22 mouse cellular contexts compared by ENCODE assay signal in the genomic region with DNA sequence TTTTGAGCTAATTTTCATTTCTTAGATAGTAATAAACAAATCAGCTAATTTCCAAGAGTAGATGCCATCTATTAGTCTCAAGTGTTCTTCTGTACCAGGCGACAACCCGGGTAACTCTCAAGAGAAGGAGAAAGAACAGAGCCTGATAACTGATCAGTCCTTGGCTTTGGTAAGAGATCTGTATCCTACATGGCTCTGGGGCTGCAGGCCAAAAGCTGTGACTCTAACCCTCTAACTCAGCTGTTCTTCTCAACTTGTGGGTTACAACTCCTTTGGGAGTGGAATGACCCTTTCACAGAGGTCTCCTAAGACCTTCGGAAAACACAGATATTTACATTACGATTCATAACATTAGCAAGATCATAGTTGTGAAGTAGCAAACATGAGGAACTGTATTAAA.
A peak's percentile ranks its signal among the peaks of the same experiment; 100 is the strongest.
DNase-seq lines count a peak whose midpoint lies in the region; ATAC-seq and TF ChIP-seq lines count a peak whose summit lies in the region.
"Had no signal": no experiment of that assay in that cellular context is flagged by ENCODE, and none has a peak within 500 bp of the region (broad histone marks: within the 10 kb centered on the region; RNA-seq: fewer than 3 reads in every experiment).

No protein-coding gene starts in this region.

- H3K4me3 ChIP-seq in heart, embryonic 13.5 days, result no peak overlapping the region
- H3K4me3 ChIP-seq in kidney, adult 2 months (ENCODE audit: insufficient read depth, low read depth, low read length), result no peak overlapping the region
- H3K4me3 ChIP-seq in embryonic fibroblast, embryonic 13.5 days (ENCODE audit: insufficient read depth, low read length), result no peak overlapping the region
- no peak overlapping the region for H3K4me3 ChIP-seq in hindbrain, embryonic 11.5 days (ENCODE audit: low read depth, low read length)
- H3K4me3 ChIP-seq: embryonic facial prominence, embryonic 10.5 days; embryonic facial prominence, embryonic 15.5 days; forebrain, embryonic 13.5 days; limb, embryonic 10.5 days; limb, embryonic 15.5 days; liver, embryonic 13.5 days; neural tube, embryonic 15.5 days had no signal

- H3K27me3 ChIP-seq in heart, embryonic 13.5 days (replicated peaks), result no peaks in the 10 kb centered on the region
- no peaks in the 10 kb centered on the region for H3K27me3 ChIP-seq in kidney, adult 2 months (replicated peaks; ENCODE audit: control insufficient read depth, insufficient read depth, low read length)
- H3K27me3 ChIP-seq in hindbrain, embryonic 11.5 days (ENCODE audit: control insufficient read depth, insufficient read depth, low read length), result no peaks in the 10 kb centered on the region
- H3K27me3 ChIP-seq: CH12.LX; embryonic facial prominence, embryonic 15.5 days; forebrain, embryonic 13.5 days; limb, embryonic 15.5 days; liver, embryonic 13.5 days; neural tube, embryonic 15.5 days had no signal

- DNase-seq in heart, adult 18-20 months, result no peak
- DNase-seq in kidney, adult 2 months, result no peak
- DNase-seq in kidney, postnatal 36 days, result no peak
- DNase-seq in adipocyte (ENCODE audit: low spot score), result peak; percentile 24
- no peak for DNase-seq in hindbrain, embryonic 11.5 days (ENCODE audit: low spot score)
- no peak for DNase-seq in urinary bladder, postnatal 25 days (ENCODE audit: low spot score)
- DNase-seq: liver, embryonic 13.5 days; lung, adult 18-20 months; midbrain, embryonic 14.5 days; retina, postnatal 1 day; right cerebral cortex, postnatal 14 days had no signal

- 69% methylated on average over 4 of the region's 4 CpGs for WGBS in heart, embryonic 13.5 days
- 51% methylated on average over 4 of the region's 4 CpGs for WGBS in kidney, adult 2 months
- 92% methylated on average over 4 of the region's 4 CpGs for WGBS in hindbrain, embryonic 11.5 days

- H3K27ac ChIP-seq in heart, embryonic 13.5 days (replicated peaks), result peak overlapping the region; percentile 55
- peak overlapping the region; percentile 68; the same call in 1 of the 2 replicates for H3K27ac ChIP-seq in kidney, adult 2 months (ENCODE audit: insufficient read depth, low read depth, low read length)
- peak overlapping the region; percentile 44 for H3K27ac ChIP-seq in embryonic fibroblast, embryonic 13.5 days (ENCODE audit: insufficient read depth, low read length)
- H3K27ac ChIP-seq in hindbrain, embryonic 11.5 days (ENCODE audit: low read depth, low read length), result no peak overlapping the region
- H3K27ac ChIP-seq: embryonic facial prominence, embryonic 10.5 days; forebrain, embryonic 13.5 days; hindbrain, embryonic 14.5 days; limb, embryonic 10.5 days; limb, embryonic 15.5 days; liver, embryonic 13.5 days; neural tube, embryonic 15.5 days had no signal

- peak overlapping the region; percentile 5; the same call in 1 of the 2 replicates for H3K4me2 ChIP-seq in heart, embryonic 13.5 days
- no peak overlapping the region for H3K4me2 ChIP-seq in hindbrain, embryonic 11.5 days (replicated peaks; ENCODE audit: low read depth, low read length)
- H3K4me2 ChIP-seq: embryonic facial prominence, embryonic 15.5 days; forebrain, embryonic 13.5 days; hindbrain, embryonic 14.5 days; limb, embryonic 15.5 days; liver, embryonic 13.5 days; neural tube, embryonic 15.5 days had no signal

- no peak overlapping the region for H3K9ac ChIP-seq in heart, embryonic 13.5 days
- no peak overlapping the region for H3K9ac ChIP-seq in hindbrain, embryonic 11.5 days (ENCODE audit: low read depth, low read length)
- H3K9ac ChIP-seq: embryonic facial prominence, embryonic 15.5 days; forebrain, embryonic 13.5 days; hindbrain, embryonic 14.5 days; limb, embryonic 15.5 days; liver, embryonic 13.5 days; neural tube, embryonic 15.5 days had no signal

- H3K4me1 ChIP-seq in heart, embryonic 13.5 days, result peaks cover 15% of the 10 kb centered on the region
- H3K4me1 ChIP-seq in kidney, adult 2 months (ENCODE audit: control insufficient read depth, insufficient read depth, low read length), result peaks cover 10% of the 10 kb centered on the region; the same call in 1 of the 2 replicates
- peaks cover 8% of the 10 kb centered on the region for H3K4me1 ChIP-seq in embryonic fibroblast, embryonic 13.5 days (ENCODE audit: control insufficient read depth, insufficient read depth, low read length)
- no peaks in the 10 kb centered on the region for H3K4me1 ChIP-seq in hindbrain, embryonic 11.5 days (replicated peaks; ENCODE audit: control insufficient read depth, insufficient read depth, low read length)
- H3K4me1 ChIP-seq: embryonic facial prominence, embryonic 10.5 days; embryonic facial prominence, embryonic 15.5 days; forebrain, embryonic 13.5 days; limb, embryonic 10.5 days; limb, embryonic 15.5 days; neural tube, embryonic 15.5 days had no signal

- ATAC-seq in heart, embryonic 13.5 days (ENCODE audit: extremely low read depth, insufficient number of reproducible peaks, low FRiP score, low TSS enrichment), result no peak
- no peak for ATAC-seq in hindbrain, embryonic 11.5 days (ENCODE audit: low FRiP score)
- ATAC-seq: forebrain, embryonic 13.5 days; intestine, postnatal 0 days had no signal

- no peaks in the 10 kb centered on the region for H3K9me3 ChIP-seq in heart, embryonic 13.5 days
- no peaks in the 10 kb centered on the region for H3K9me3 ChIP-seq in hindbrain, embryonic 11.5 days (ENCODE audit: control insufficient read depth, low read length)
- H3K9me3 ChIP-seq: embryonic facial prominence, embryonic 10.5 days; embryonic facial prominence, embryonic 15.5 days; forebrain, embryonic 13.5 days; limb, embryonic 10.5 days; limb, embryonic 15.5 days; liver, embryonic 13.5 days; neural tube, embryonic 15.5 days had no signal

- no peak for TF ChIP-seq CTCF in kidney, adult 2 months (conservative IDR thresholded peaks at IDR 0.05; ENCODE audit: insufficient read depth, insufficient read length, low read depth, low read length)
- no peak for TF ChIP-seq CTCF in embryonic fibroblast, embryonic 13.5 days (IDR thresholded peaks at IDR 0.05; ENCODE audit: borderline replicate concordance, insufficient read depth, low read length)

- no peaks in the 10 kb centered on the region for H3K36me3 ChIP-seq in heart, embryonic 13.5 days
- no peaks in the 10 kb centered on the region; the same call in 1 of the 2 replicates for H3K36me3 ChIP-seq in kidney, adult 2 months (ENCODE audit: control insufficient read depth, insufficient read depth, low read length)
- H3K36me3 ChIP-seq in hindbrain, embryonic 11.5 days (ENCODE audit: control insufficient read depth, insufficient read depth, low read length), result no peaks in the 10 kb centered on the region
- H3K36me3 ChIP-seq: embryonic facial prominence, embryonic 10.5 days; embryonic facial prominence, embryonic 15.5 days; limb, embryonic 10.5 days; limb, embryonic 15.5 days; liver, embryonic 13.5 days; neural tube, embryonic 15.5 days had no signal

- no peak for TF ChIP-seq POLR2A in kidney, adult 2 months (IDR thresholded peaks at IDR 0.05; ENCODE audit: low read depth, low read length)
- no peak for TF ChIP-seq POLR2A in embryonic fibroblast, embryonic 13.5 days (IDR thresholded peaks at IDR 0.05; ENCODE audit: low read depth, low read length)
